Mouse (Mus musculus) layer of hippocampus, adult 2 months (tissue): Measurements from ENCODE around the gene Bcl9l. TPM values are rescaled to one million over a fixed set of nuclear protein-coding genes. Genes with fewer than 3 reads are reported as not detected.

Source experiments
- DNase-seq, 2 experiments: peaks; one replicate each; pipeline ENCODE4 v3.0.0; 2022; ENCODE audit warnings: low spot score in 2 of 2
- H3K27ac ChIP-seq: fragments of 200-600 bp; 2 replicates; pipeline ENCODE4 v1.8.1; 2022
- H3K4me3 ChIP-seq: fragments of 200-600 bp; 2 replicates; pipeline ENCODE4 v1.8.1; 2022; ENCODE audit warnings: mild to moderate bottlenecking
- CTCF ChIP-seq: fragments of 200-600 bp; conservative IDR thresholded peaks from 2 replicates; pipeline ENCODE4 v1.8.1; 2022; ENCODE audit warnings: antibody characterized with exemption, mild to moderate bottlenecking, moderate library complexity
- total RNA-seq, 2 experiments: library from RNA; stranded (reverse); gene quantifications; 2 replicates each; pipeline ENCODE4 v1.2.3; 2021

The Bcl9l gene
- total RNA-seq, 2 experiments from 2014 or later: 68.4 to 76.9 TPM

GRCm38 (mm10) chr9:44485516-44486161 is 3.0 kb downstream of the Bcl9l start:
- H3K27ac ChIP-seq: peak overlapping the region; percentile 98
- H3K4me3 ChIP-seq: peak overlapping the region; percentile 85; the same call in 1 of the 2 replicates
- no peak for DNase-seq
- no peak for TF ChIP-seq CTCF

GRCm38 (mm10) chr9:44486335-44486734 is 3.7 kb downstream of the Bcl9l start:
- DNase-seq: no peak
- peak overlapping the region; percentile 98 for H3K27ac ChIP-seq
- TF ChIP-seq CTCF: no peak
- peak overlapping the region; percentile 85 for H3K4me3 ChIP-seq

GRCm38 (mm10) chr9:44486741-44487421 is 4.3 kb downstream of the Bcl9l start:
- DNase-seq: no peak
- Histone ChIP-seq H3K27ac (peak overlapping the region; percentile 98), H3K4me3 (peak overlapping the region; percentile 36)
- TF ChIP-seq CTCF: no peak

DNA sequence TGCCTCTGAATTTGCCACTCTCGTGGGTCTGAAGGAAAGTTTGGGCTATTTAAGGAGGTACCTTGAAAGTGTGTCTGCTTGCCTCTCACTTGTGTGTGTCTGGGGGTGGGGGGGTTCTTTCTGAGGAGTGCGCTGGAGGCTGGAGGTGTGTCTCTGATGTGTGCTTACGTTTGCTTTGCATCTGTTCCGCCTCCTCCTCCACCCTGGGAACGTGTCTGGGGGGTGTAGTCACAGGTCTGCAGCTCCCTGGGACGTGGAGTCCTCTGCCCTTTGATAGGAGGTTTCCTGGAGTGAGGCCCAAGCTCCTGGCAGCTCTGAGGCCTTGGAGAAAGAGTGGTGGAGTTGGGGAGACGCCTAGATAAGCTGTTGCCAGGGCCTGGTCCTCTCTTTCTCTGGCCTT is 4.8 kb downstream of the Bcl9l start:
- Histone ChIP-seq H3K4me3 (peak overlapping the region; percentile 36; the same call in 1 of the 2 replicates), H3K27ac (peak overlapping the region; percentile 98)
- DNase-seq: no peak
- no peak for TF ChIP-seq CTCF

GRCm38 (mm10) chr9:44488416-44488815 is 5.8 kb downstream of the Bcl9l start:
- no peak overlapping the region for H3K4me3 ChIP-seq
- H3K27ac ChIP-seq: peak overlapping the region; percentile 98
- no peak for DNase-seq
- TF ChIP-seq CTCF: no peak

GRCm38 (mm10) chr9:44488855-44489381 is 6.3 kb downstream of the Bcl9l start:
- H3K4me3 ChIP-seq: peak overlapping the region; percentile 33; the same call in 1 of the 2 replicates
- TF ChIP-seq CTCF: no peak
- peak in 1 of 2 experiments; percentile 74 for DNase-seq

GRCm38 (mm10) chr9:44489651-44490085 is 7.0 kb downstream of the Bcl9l start:
- H3K4me3 ChIP-seq: no peak overlapping the region
- DNase-seq: no peak
- TF ChIP-seq CTCF: no peak
- peak overlapping the region; percentile 98; the same call in 1 of the 2 replicates for H3K27ac ChIP-seq

More at GRCm38 (mm10) chr9:44488855-44489381, 6.3 kb downstream of the Bcl9l start:
- peak overlapping the region; percentile 98 for H3K27ac ChIP-seq

GRCm38 (mm10) chr9:44490086-44490967 is 7.7 kb downstream of the Bcl9l start:
- DNase-seq: no peak
- TF ChIP-seq CTCF: no peak
- Histone ChIP-seq H3K4me3 (no peak overlapping the region), H3K27ac (peak overlapping the region; percentile 53; the same call in 1 of the 2 replicates)

DNA sequence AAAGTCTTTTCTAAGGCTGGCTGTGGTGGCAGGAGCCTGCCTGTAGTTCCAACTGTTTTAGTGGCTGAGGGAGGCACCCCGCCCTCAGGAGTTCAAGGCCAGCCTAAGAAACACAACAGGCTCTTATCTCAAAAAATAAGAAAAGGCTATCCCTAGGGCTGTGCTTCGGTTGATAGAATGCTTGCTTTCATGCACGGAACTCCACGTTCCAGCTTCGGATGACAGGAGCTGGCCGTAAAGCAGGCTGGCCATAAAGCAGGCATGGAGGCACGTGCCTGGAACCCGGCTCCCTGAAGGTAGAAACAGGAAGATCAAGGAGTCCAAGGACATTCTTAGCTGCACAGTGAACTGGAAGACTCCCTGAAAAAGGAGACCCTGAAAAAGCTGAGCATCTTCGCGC is 8.7 kb downstream of the Bcl9l start:
- no peak for TF ChIP-seq CTCF
- H3K4me3 ChIP-seq: no peak overlapping the region
- DNase-seq: no peak
- H3K27ac ChIP-seq: no peak overlapping the region; the same call in 1 of the 2 replicates

DNA sequence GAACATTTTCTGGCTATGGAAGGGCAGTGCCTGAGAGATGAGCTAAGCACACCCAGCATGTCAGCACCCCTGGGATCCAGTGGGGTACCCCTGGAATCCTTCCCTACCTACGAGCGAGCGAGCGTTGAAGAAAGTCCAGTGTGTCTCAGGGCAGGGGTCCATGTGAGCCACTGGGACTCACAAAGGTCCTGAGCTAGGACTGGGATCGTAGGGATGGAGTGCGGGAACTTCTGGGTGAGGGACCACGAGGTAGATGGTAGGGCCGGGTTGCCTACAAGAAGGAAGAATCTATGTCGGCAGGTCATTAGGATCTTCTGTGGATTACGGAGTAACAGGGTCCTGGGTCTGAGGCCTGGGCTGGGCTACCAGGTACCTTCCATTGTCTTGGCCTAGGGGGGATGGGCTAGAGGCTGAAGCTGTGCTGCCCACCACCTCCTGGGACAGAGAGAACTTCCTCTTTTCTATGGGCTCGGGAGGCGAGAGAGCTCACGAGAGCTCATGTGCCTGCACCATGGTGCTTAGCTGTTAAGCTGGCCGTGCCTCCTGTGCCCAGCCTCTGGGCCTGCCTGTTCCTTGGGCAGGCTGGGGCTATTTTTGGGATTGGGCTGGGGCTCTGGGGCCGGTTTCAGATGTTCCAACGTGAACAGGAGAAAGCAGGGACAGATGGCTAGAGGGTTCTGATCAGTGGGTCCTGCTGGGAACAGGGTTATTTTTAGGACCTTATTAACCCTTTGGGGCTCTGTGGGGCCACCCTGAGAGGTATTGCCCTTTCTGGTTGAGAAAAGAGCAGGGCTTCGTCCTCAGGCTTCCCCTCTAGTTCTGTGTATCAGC is 10.2 kb downstream of the Bcl9l start:
- peak overlapping the region; percentile 91 for H3K27ac ChIP-seq

DNA sequence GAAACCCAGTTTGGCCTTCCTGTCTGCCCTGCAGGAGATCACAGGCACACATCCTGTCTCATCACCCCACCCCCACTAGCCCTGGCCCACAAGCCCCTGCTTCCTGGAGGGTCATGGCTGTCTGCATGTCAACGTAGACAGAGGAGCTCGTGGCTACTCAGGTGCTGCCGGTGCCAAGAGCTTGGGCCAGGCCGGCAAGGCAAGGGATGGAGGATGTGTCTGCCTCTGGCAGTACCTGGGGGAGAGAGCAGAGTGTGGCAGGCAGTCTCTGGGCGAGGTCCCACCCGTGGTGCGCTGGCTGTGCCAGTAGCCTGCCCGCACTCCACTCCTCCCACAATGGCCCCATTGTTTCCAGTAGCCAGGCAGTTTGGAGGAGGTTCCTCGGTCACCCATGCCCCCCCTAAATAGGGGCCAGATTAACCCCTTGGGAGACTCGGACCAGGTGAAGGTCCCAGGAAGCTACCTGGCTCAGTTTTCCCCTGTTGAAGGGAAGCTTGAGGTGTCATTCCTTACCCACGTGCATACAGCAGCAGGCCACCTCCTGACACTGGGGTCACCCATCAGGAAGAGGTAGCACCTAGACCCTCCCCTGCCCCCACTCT is 11.7 kb downstream of the Bcl9l start:
- Histone ChIP-seq H3K4me3 (peak overlapping the region; percentile 19; the same call in 1 of the 2 replicates), H3K27ac (peak overlapping the region; percentile 91)
- DNase-seq: no peak
- no peak for TF ChIP-seq CTCF

More for the DNA sequence above, 10.2 kb downstream of the Bcl9l start:
- TF ChIP-seq CTCF: no peak
- DNase-seq: no peak
- no peak overlapping the region for H3K4me3 ChIP-seq
